Mouse (Mus musculus): ENCODE measurements at regions not wholly inside any gene's neighbourhood (a gene's known extent, or its start where the extent isn't known, plus 50 kb on each side); places are given as distances from the start of the nearest gene placed in this dataset.

DNA sequence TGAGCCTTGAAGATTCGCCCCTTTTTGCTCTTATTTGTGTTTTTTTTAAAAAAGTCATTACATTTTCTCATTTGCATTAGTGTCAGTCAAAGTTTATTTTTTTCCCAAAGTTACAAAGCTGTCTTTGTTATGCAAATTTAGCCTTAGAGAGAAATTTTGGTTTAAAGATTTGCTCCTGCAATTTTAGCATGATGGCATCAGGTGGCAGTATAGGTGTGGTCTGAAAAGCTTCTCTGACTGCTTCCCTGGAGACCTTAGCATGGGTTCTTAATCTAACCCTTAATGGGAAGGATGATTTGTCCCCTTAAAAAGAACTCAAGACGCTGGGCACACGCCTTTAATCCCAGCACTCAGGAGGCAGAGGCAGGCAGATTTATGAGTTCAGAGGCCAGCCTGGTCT is 451.2 kb downstream of the Slc4a3 start:
- no peaks in the 10 kb centered on the region for H3K4me1 ChIP-seq (ENCODE audit: control insufficient read depth, insufficient read depth, low read length)
- DNase-seq, result no peak
- no peak overlapping the region for H3K4me3 ChIP-seq (replicated peaks; ENCODE audit: extremely low read depth, low read depth, low read length)
- TF ChIP-seq POLR2A (IDR thresholded peaks at IDR 0.05; ENCODE audit: borderline replicate concordance, extremely low read depth, low read depth, low read length) (no peak), CTCF (IDR thresholded peaks at IDR 0.05; ENCODE audit: insufficient read depth, low read length) (no peak)
- WGBS, result 72% methylated on average over 3 of the region's 3 CpGs

DNA sequence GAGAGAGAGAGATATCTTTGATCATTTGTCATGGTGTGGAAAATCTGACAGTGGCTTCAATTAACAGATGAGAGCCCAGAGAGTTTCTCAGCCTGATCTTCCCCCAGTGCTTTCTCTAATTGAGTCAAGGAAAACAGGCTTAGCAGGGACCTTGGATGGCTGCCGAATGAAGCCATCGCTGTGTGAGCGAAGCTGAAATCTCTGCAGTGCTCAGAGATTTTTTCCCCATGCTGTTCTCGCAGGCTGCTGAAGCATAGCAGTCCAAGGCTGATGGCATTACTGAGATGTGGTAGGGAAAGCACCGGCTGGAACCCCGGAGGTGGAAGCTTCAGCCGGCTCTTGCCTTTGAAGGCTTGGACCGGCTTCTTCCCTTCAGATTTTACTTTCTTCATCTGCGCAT is 455.1 kb downstream of the Slc4a3 start:
- H3K4me1 ChIP-seq (ENCODE audit: control insufficient read depth, insufficient read depth, low read length), result no peaks in the 10 kb centered on the region
- TF ChIP-seq POLR2A (IDR thresholded peaks at IDR 0.05; ENCODE audit: borderline replicate concordance, extremely low read depth, low read depth, low read length) (no peak), CTCF (IDR thresholded peaks at IDR 0.05; ENCODE audit: insufficient read depth, low read length) (no peak)
- H3K4me3 ChIP-seq (replicated peaks; ENCODE audit: extremely low read depth, low read depth, low read length), result no peak overlapping the region
- WGBS, result 85% methylated on average over 9 of the region's 9 CpGs
- DNase-seq, result no peak

DNA sequence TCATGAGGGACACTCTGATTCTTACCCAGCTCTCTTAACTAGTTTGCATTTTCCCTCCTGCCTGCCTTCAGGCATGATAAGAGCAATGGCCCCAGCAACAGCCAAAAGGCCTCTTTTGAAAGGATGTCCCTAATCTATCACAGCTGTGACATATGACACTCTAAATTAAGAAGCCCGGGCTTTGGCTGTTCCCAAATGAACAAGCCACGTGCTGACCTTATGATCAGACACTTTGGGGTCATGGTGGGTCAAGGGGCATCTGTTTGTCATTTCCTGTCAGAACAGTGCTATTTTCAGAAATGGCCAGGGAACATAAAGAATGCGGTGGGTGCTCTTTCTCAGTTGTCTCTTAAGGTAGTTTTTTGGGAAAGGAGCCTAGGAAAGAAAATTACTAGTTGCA is 463.5 kb downstream of the Slc4a3 start:
- TF ChIP-seq CTCF (IDR thresholded peaks at IDR 0.05; ENCODE audit: insufficient read depth, low read length) (no peak), POLR2A (IDR thresholded peaks at IDR 0.05; ENCODE audit: borderline replicate concordance, extremely low read depth, low read depth, low read length) (no peak)
- H3K4me1 ChIP-seq (ENCODE audit: control insufficient read depth, insufficient read depth, low read length), result no peaks in the 10 kb centered on the region; the same call in 1 of the 2 replicates
- WGBS, result 17% methylated on average over 3 of the region's 3 CpGs
- no peak overlapping the region for H3K4me3 ChIP-seq (replicated peaks; ENCODE audit: extremely low read depth, low read depth, low read length)
- no peak for DNase-seq

DNA sequence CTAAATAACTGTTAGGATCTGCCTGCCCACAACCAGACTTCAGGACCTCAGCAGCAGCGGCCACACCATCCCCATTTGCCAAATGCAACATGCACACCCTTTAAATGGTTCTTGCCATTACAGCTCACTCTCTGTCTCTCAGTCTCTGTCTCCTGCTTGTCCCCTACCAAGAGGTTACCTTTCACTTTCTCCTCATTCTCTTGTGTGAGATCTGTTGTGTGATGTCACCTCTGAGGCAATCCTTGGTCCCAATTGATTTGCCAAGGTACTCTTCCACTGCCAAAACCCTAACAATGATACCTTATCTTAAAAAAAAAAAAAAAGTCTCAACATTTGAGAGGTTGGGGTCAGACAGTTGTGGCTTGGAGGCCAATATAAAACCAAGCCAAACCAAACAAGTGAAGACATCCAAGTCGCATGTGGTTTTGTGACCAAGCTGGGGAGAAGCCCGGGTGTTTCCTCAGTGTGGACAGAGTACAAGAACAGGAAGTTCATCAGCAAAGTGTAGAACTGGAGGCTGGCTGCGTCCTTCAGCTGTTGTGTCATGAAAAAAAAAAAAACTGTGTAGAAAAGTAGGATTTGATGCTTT is 464.2 kb downstream of the Slc4a3 start:
- H3K4me1 ChIP-seq (ENCODE audit: control insufficient read depth, insufficient read depth, low read length), result no peaks in the 10 kb centered on the region; the same call in 1 of the 2 replicates
- DNase-seq, result no peak
- no peak for TF ChIP-seq CTCF (IDR thresholded peaks at IDR 0.05; ENCODE audit: insufficient read depth, low read length)
- 25% methylated on average over 4 of the region's 4 CpGs for WGBS
- H3K4me3 ChIP-seq (replicated peaks; ENCODE audit: extremely low read depth, low read depth, low read length), result no peak overlapping the region

DNA sequence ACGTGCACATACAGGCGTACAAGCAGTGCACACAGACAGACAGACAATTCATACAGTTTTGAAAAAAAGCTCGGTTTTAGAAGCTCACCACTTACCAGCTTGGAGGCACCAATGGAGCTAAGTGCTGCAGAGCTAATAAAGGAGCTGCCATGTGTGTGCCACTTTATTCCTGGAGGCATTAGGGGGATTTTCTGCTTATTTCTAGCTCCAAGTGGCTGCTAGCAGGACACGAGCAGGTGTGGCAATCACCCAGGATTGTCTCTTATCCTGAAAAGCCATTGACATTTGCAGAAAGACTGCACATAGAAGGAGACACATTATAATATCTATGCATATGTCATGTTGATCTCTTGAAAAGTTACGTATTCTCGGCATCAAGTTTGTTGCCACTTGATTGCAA is 472.5 kb downstream of the Slc4a3 start:
- no peak for DNase-seq
- Histone ChIP-seq H3K4me3 (replicated peaks; ENCODE audit: extremely low read depth, low read depth, low read length) (no peak overlapping the region), H3K4me1 (ENCODE audit: control insufficient read depth, insufficient read depth, low read length) (no peaks in the 10 kb centered on the region)
- 67% methylated on average over 6 of the region's 6 CpGs for WGBS
- TF ChIP-seq POLR2A (IDR thresholded peaks at IDR 0.05; ENCODE audit: borderline replicate concordance, extremely low read depth, low read depth, low read length) (no peak), CTCF (IDR thresholded peaks at IDR 0.05; ENCODE audit: insufficient read depth, low read length) (no peak)

DNA sequence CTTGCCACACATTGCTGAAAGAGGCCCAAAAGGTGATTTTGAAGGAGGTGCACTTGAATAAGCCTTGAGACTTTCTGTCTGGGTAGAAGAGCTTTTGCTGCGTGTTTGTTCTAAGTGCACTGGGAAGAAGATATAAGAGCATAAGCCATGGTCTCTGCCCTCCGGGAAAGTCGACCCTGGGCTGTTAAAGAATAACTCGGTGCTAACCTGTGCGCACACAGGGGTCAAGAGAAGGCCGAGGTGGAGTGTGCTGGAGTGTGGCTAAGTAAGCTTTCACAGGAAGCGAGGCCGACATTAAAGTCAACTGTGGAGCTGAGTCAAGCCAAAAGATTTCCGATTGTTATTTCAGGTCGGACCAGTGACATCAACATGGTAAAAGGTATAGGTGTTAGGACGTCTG is 473.0 kb downstream of the Slc4a3 start:
- Histone ChIP-seq H3K4me3 (replicated peaks; ENCODE audit: extremely low read depth, low read depth, low read length) (no peak overlapping the region), H3K4me1 (ENCODE audit: control insufficient read depth, insufficient read depth, low read length) (no peaks in the 10 kb centered on the region)
- TF ChIP-seq CTCF (IDR thresholded peaks at IDR 0.05; ENCODE audit: insufficient read depth, low read length) (no peak), POLR2A (IDR thresholded peaks at IDR 0.05; ENCODE audit: borderline replicate concordance, extremely low read depth, low read depth, low read length) (no peak)
- peak; percentile 46 for DNase-seq
- WGBS, result 59% methylated on average over 11 of the region's 11 CpGs

DNA sequence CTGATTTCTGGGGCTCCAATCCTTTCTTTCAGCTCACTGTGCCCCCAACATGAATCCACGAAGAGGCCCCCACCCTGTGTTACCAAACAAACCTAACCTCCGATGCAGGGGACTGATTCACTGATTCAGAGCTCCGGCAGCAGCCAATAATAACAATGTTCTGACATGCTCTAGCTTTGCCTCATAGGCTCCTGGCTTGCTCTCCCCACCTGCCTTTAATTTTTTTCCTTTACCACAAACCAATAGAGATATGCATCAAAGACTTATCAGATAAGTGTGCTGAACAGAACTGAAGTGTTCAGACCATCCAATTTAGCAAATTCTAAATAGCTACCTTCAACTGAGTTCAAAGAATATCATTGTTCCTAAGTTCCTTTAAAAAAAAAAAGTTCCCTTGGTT is 478.6 kb downstream of the Slc4a3 start:
- WGBS, result 49% methylated on average over 3 of the region's 3 CpGs
- Histone ChIP-seq H3K4me3 (replicated peaks; ENCODE audit: extremely low read depth, low read depth, low read length) (no peak overlapping the region), H3K4me1 (ENCODE audit: control insufficient read depth, insufficient read depth, low read length) (no peaks in the 10 kb centered on the region; the same call in 1 of the 2 replicates)
- no peak for TF ChIP-seq CTCF (IDR thresholded peaks at IDR 0.05; ENCODE audit: insufficient read depth, low read length)
- TF ChIP-seq POLR2A (IDR thresholded peaks at IDR 0.05; ENCODE audit: borderline replicate concordance, extremely low read depth, low read depth, low read length), result no peak
- DNase-seq, result no peak

DNA sequence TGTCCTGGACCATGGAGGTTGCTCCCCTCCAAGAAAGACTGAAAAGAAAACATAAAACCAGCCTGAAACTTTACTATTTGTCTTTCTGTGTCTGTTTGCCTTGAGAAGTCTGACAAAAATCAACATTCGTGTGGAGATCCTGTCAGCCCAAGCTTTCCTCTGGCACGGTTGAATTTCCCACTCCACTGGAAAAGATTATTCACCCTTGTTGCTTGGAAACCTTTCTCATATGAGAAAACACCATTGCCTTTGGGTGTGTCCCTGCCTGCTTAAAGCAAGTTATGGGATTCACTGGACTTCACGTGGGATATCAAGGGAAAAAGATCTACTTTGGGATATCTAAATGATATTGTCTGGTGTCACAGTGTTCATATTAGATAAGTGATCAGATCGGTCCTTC is 479.3 kb downstream of the Slc4a3 start:
- TF ChIP-seq CTCF (IDR thresholded peaks at IDR 0.05; ENCODE audit: insufficient read depth, low read length), result no peak
- no peak for TF ChIP-seq POLR2A (IDR thresholded peaks at IDR 0.05; ENCODE audit: borderline replicate concordance, extremely low read depth, low read depth, low read length)
- no peaks in the 10 kb centered on the region; the same call in 1 of the 2 replicates for H3K4me1 ChIP-seq (ENCODE audit: control insufficient read depth, insufficient read depth, low read length)
- H3K4me3 ChIP-seq (replicated peaks; ENCODE audit: extremely low read depth, low read depth, low read length), result no peak overlapping the region
- DNase-seq, result no peak
- 56% methylated on average over 4 of the region's 4 CpGs for WGBS

DNA sequence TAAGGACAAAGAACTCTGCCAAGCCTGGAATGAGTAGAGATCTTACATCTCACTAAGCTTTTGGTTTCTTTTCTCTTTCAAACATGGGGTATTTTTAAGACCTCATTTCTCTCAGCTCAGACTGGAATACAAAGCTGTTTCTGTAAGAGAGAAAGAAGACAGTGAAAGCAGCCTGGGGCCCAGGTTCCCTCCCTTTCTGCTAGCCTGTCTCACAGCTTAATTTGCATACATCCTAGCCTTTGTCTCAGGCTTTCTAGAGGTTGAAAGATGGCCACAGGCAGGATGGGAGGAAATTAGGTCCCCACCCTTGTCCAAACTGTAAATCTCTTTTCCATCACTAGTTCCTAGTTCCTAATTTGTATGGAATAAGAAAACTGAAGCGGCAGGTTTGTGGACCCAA is 483.0 kb downstream of the Slc4a3 start:
- 85% methylated on average over 1 of the region's 1 CpGs for WGBS
- no peak for TF ChIP-seq POLR2A (IDR thresholded peaks at IDR 0.05; ENCODE audit: borderline replicate concordance, extremely low read depth, low read depth, low read length)
- TF ChIP-seq CTCF (IDR thresholded peaks at IDR 0.05; ENCODE audit: insufficient read depth, low read length), result no peak
- Histone ChIP-seq H3K4me3 (replicated peaks; ENCODE audit: extremely low read depth, low read depth, low read length) (no peak overlapping the region), H3K4me1 (ENCODE audit: control insufficient read depth, insufficient read depth, low read length) (no peaks in the 10 kb centered on the region; the same call in none of the 2 replicates)
- no peak for DNase-seq

DNA sequence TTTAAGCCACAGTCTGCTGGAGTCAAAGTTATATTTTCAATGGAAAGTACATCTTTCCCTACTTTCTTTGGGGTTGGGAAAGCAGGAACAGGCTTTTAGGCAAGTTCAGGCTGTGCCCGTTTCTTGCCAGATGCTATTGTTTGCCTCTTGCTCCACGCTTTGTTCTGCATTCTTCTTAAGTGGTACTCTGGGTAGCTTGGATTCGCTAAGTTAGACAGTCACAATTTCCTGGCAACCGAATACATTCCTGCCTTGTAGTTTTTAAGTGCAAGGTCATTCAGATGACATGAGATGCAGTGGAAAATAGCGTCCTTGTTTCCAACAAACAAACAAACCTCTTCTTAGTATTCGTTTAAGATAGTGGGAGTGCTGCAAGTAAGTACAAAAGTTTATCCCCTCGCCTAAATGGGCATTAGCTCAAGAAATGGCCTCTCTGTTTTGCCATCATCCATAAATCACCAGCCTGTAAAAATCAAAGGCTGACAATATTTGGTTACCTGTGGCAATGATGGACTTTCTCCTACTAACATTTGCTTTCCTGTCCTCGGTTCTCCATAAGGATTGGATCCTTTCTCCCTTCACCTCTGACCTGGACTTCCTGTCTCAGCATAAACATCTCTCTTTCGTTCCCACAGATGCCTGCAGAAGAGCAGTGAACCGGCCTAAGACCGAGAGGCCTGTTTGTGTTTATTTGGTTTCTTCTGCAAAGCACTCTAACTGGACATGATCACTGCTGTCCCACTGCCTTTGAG is 485.3 kb downstream of the Slc4a3 start:
- H3K4me3 ChIP-seq (replicated peaks; ENCODE audit: extremely low read depth, low read depth, low read length), result no peak overlapping the region
- DNase-seq, result no peak
- no peaks in the 10 kb centered on the region; the same call in none of the 2 replicates for H3K4me1 ChIP-seq (ENCODE audit: control insufficient read depth, insufficient read depth, low read length)
- TF ChIP-seq POLR2A (IDR thresholded peaks at IDR 0.05; ENCODE audit: borderline replicate concordance, extremely low read depth, low read depth, low read length), result no peak
- TF ChIP-seq CTCF (IDR thresholded peaks at IDR 0.05; ENCODE audit: insufficient read depth, low read length), result no peak
- WGBS, result 22% methylated on average over 11 of the region's 11 CpGs
